Mouse (Mus musculus): ENCODE measurements at regions not wholly inside any gene's neighbourhood (a gene's known extent, or its start where the extent isn't known, plus 50 kb on each side); places are given as distances from the start of the nearest gene placed in this dataset.
A peak's percentile ranks its signal among the peaks of the same experiment; 100 is the strongest.

- Histone ChIP-seq H3K27me3 (replicated peaks; ENCODE audit: control insufficient read depth, insufficient read depth, low read length) (no peaks in the 10 kb centered on the region), H3K4me1 (ENCODE audit: control insufficient read depth, insufficient read depth, low read depth, low read length) (no peaks in the 10 kb centered on the region; the same call in 1 of the 2 replicates), H3K27ac (ENCODE audit: low read depth, low read length) (no peak overlapping the region), H3K4me3 (ENCODE audit: low read length) (no peak overlapping the region), H3K9me3 (ENCODE audit: control insufficient read depth, low read length) (no peaks in the 10 kb centered on the region), H3K9ac (ENCODE audit: low read depth, low read length) (no peak overlapping the region), H3K4me2 (ENCODE audit: low read length) (no peak overlapping the region), H3K36me3 (ENCODE audit: control insufficient read depth, insufficient read depth, low read length) (no peaks in the 10 kb centered on the region)
- ATAC-seq, result no peak
- 87% methylated on average over 5 of the region's 5 CpGs for WGBS
Observed at GRCm38 (mm10) chr4:84072096-84072495, 546.8 kb downstream of the Ccdc171 start.

- no peak overlapping the region for H3K4me2 ChIP-seq (ENCODE audit: low read length)
- ATAC-seq, result no peak
- H3K9me3 ChIP-seq (ENCODE audit: control insufficient read depth, low read length), result no peaks in the 10 kb centered on the region
- no peak overlapping the region for H3K27ac ChIP-seq (ENCODE audit: low read depth, low read length)
- no peak overlapping the region for H3K4me3 ChIP-seq (ENCODE audit: low read length)
- WGBS, result 86% methylated on average over 1 of the region's 1 CpGs
- no peaks in the 10 kb centered on the region for H3K36me3 ChIP-seq (ENCODE audit: control insufficient read depth, insufficient read depth, low read length)
- H3K9ac ChIP-seq (ENCODE audit: low read depth, low read length), result no peak overlapping the region
- H3K4me1 ChIP-seq (ENCODE audit: control insufficient read depth, insufficient read depth, low read depth, low read length), result no peaks in the 10 kb centered on the region
- no peaks in the 10 kb centered on the region for H3K27me3 ChIP-seq (replicated peaks; ENCODE audit: control insufficient read depth, insufficient read depth, low read length)
Observed at GRCm38 (mm10) chr4:84076526-84076925, 551.2 kb downstream of the Ccdc171 start.

- ATAC-seq, result no peak
- H3K4me3 ChIP-seq (ENCODE audit: low read length), result no peak overlapping the region
- H3K27me3 ChIP-seq (replicated peaks; ENCODE audit: control insufficient read depth, insufficient read depth, low read length), result no peaks in the 10 kb centered on the region
- H3K36me3 ChIP-seq (ENCODE audit: control insufficient read depth, insufficient read depth, low read length), result no peaks in the 10 kb centered on the region
- no peak overlapping the region for H3K4me2 ChIP-seq (ENCODE audit: low read length)
- no peak overlapping the region for H3K27ac ChIP-seq (ENCODE audit: low read depth, low read length)
- H3K4me1 ChIP-seq (ENCODE audit: control insufficient read depth, insufficient read depth, low read depth, low read length), result no peaks in the 10 kb centered on the region
- no peaks in the 10 kb centered on the region for H3K9me3 ChIP-seq (ENCODE audit: control insufficient read depth, low read length)
- H3K9ac ChIP-seq (ENCODE audit: low read depth, low read length), result no peak overlapping the region
- WGBS, result 80% methylated on average over 2 of the region's 2 CpGs
Observed at GRCm38 (mm10) chr4:84079516-84079915, 554.2 kb downstream of the Ccdc171 start.

- WGBS, result 67% methylated on average over 7 of the region's 7 CpGs
- no peaks in the 10 kb centered on the region for H3K4me1 ChIP-seq (ENCODE audit: control insufficient read depth, insufficient read depth, low read depth, low read length)
- H3K4me2 ChIP-seq (ENCODE audit: low read length), result no peak overlapping the region
- no peak overlapping the region for H3K4me3 ChIP-seq (ENCODE audit: low read length)
- H3K27ac ChIP-seq (ENCODE audit: low read depth, low read length), result no peak overlapping the region
- H3K36me3 ChIP-seq (ENCODE audit: control insufficient read depth, insufficient read depth, low read length), result no peaks in the 10 kb centered on the region
- ATAC-seq, result no peak
- no peaks in the 10 kb centered on the region for H3K27me3 ChIP-seq (replicated peaks; ENCODE audit: control insufficient read depth, insufficient read depth, low read length)
- no peaks in the 10 kb centered on the region for H3K9me3 ChIP-seq (ENCODE audit: control insufficient read depth, low read length)
- H3K9ac ChIP-seq (ENCODE audit: low read depth, low read length), result no peak overlapping the region
Observed at GRCm38 (mm10) chr4:84081518-84081917, 556.2 kb downstream of the Ccdc171 start.

GRCm38 (mm10) chr4:84088166-84088565 lies 562.8 kb downstream of the Ccdc171 start:
- no peak for ATAC-seq
- no peak overlapping the region for H3K4me3 ChIP-seq (ENCODE audit: low read length)
- no peaks in the 10 kb centered on the region for H3K36me3 ChIP-seq (ENCODE audit: control insufficient read depth, insufficient read depth, low read length)
- H3K4me1 ChIP-seq (ENCODE audit: control insufficient read depth, insufficient read depth, low read depth, low read length), result no peaks in the 10 kb centered on the region; the same call in 1 of the 2 replicates
- H3K4me2 ChIP-seq (ENCODE audit: low read length), result no peak overlapping the region
- no peak overlapping the region for H3K27ac ChIP-seq (ENCODE audit: low read depth, low read length)
- no peaks in the 10 kb centered on the region for H3K27me3 ChIP-seq (replicated peaks; ENCODE audit: control insufficient read depth, insufficient read depth, low read length)
- no peak overlapping the region for H3K9ac ChIP-seq (ENCODE audit: low read depth, low read length)
- WGBS, result 87% methylated on average over 12 of the region's 12 CpGs
- no peaks in the 10 kb centered on the region for H3K9me3 ChIP-seq (ENCODE audit: control insufficient read depth, low read length)

- Histone ChIP-seq H3K36me3 (ENCODE audit: control insufficient read depth, insufficient read depth, low read length) (no peaks in the 10 kb centered on the region), H3K4me1 (ENCODE audit: control insufficient read depth, insufficient read depth, low read depth, low read length) (no peaks in the 10 kb centered on the region; the same call in 1 of the 2 replicates), H3K4me3 (ENCODE audit: low read length) (no peak overlapping the region), H3K27me3 (replicated peaks; ENCODE audit: control insufficient read depth, insufficient read depth, low read length) (no peaks in the 10 kb centered on the region), H3K27ac (ENCODE audit: low read depth, low read length) (no peak overlapping the region), H3K4me2 (ENCODE audit: low read length) (no peak overlapping the region), H3K9me3 (ENCODE audit: control insufficient read depth, low read length) (no peaks in the 10 kb centered on the region), H3K9ac (ENCODE audit: low read depth, low read length) (no peak overlapping the region)
- peak; percentile 81 for ATAC-seq
- 52% methylated on average over 9 of the region's 9 CpGs for WGBS
Observed at GRCm38 (mm10) chr4:84092509-84092908, 567.2 kb downstream of the Ccdc171 start.

- H3K4me3 ChIP-seq (ENCODE audit: low read length), result no peak overlapping the region
- H3K36me3 ChIP-seq (ENCODE audit: control insufficient read depth, insufficient read depth, low read length), result no peaks in the 10 kb centered on the region
- no peak for ATAC-seq
- H3K9ac ChIP-seq (ENCODE audit: low read depth, low read length), result no peak overlapping the region
- no peaks in the 10 kb centered on the region for H3K9me3 ChIP-seq (ENCODE audit: control insufficient read depth, low read length)
- no peaks in the 10 kb centered on the region; the same call in 1 of the 2 replicates for H3K4me1 ChIP-seq (ENCODE audit: control insufficient read depth, insufficient read depth, low read depth, low read length)
- no peak overlapping the region for H3K4me2 ChIP-seq (ENCODE audit: low read length)
- H3K27ac ChIP-seq (ENCODE audit: low read depth, low read length), result no peak overlapping the region
- 84% methylated on average over 3 of the region's 3 CpGs for WGBS
- no peaks in the 10 kb centered on the region for H3K27me3 ChIP-seq (replicated peaks; ENCODE audit: control insufficient read depth, insufficient read depth, low read length)
Observed at GRCm38 (mm10) chr4:84095237-84095636, 569.9 kb downstream of the Ccdc171 start.

GRCm38 (mm10) chr4:84096081-84096480 lies 570.7 kb downstream of the Ccdc171 start:
- 88% methylated on average over 4 of the region's 4 CpGs for WGBS

GRCm38 (mm10) chr4:84099071-84099470 lies 573.7 kb downstream of the Ccdc171 start:
- 73% methylated on average over 8 of the region's 8 CpGs for WGBS
- no peak overlapping the region for H3K27ac ChIP-seq (ENCODE audit: low read depth, low read length)
- no peaks in the 10 kb centered on the region for H3K4me1 ChIP-seq (ENCODE audit: control insufficient read depth, insufficient read depth, low read depth, low read length)
- no peaks in the 10 kb centered on the region for H3K36me3 ChIP-seq (ENCODE audit: control insufficient read depth, insufficient read depth, low read length)
- ATAC-seq, result no peak
- H3K9ac ChIP-seq (ENCODE audit: low read depth, low read length), result no peak overlapping the region
- no peak overlapping the region for H3K4me2 ChIP-seq (ENCODE audit: low read length)
- H3K9me3 ChIP-seq (ENCODE audit: control insufficient read depth, low read length), result no peaks in the 10 kb centered on the region
- no peak overlapping the region for H3K4me3 ChIP-seq (ENCODE audit: low read length)
- no peaks in the 10 kb centered on the region for H3K27me3 ChIP-seq (replicated peaks; ENCODE audit: control insufficient read depth, insufficient read depth, low read length)

More at GRCm38 (mm10) chr4:84096081-84096480, 570.7 kb downstream of the Ccdc171 start:
- Histone ChIP-seq H3K4me1 (ENCODE audit: control insufficient read depth, insufficient read depth, low read depth, low read length) (no peaks in the 10 kb centered on the region; the same call in 1 of the 2 replicates), H3K4me2 (ENCODE audit: low read length) (no peak overlapping the region), H3K27ac (ENCODE audit: low read depth, low read length) (no peak overlapping the region), H3K9ac (ENCODE audit: low read depth, low read length) (no peak overlapping the region), H3K9me3 (ENCODE audit: control insufficient read depth, low read length) (no peaks in the 10 kb centered on the region), H3K36me3 (ENCODE audit: control insufficient read depth, insufficient read depth, low read length) (no peaks in the 10 kb centered on the region), H3K27me3 (replicated peaks; ENCODE audit: control insufficient read depth, insufficient read depth, low read length) (no peaks in the 10 kb centered on the region), H3K4me3 (ENCODE audit: low read length) (no peak overlapping the region)
- no peak for ATAC-seq

- no peak for ATAC-seq
- H3K36me3 ChIP-seq (ENCODE audit: control insufficient read depth, insufficient read depth, low read length), result no peaks in the 10 kb centered on the region
- H3K4me3 ChIP-seq (ENCODE audit: low read length), result no peak overlapping the region
- no peak overlapping the region for H3K4me2 ChIP-seq (ENCODE audit: low read length)
- H3K27ac ChIP-seq (ENCODE audit: low read depth, low read length), result no peak overlapping the region
- no peaks in the 10 kb centered on the region for H3K4me1 ChIP-seq (ENCODE audit: control insufficient read depth, insufficient read depth, low read depth, low read length)
- H3K27me3 ChIP-seq (replicated peaks; ENCODE audit: control insufficient read depth, insufficient read depth, low read length), result no peaks in the 10 kb centered on the region
- 81% methylated on average over 6 of the region's 6 CpGs for WGBS
- no peaks in the 10 kb centered on the region for H3K9me3 ChIP-seq (ENCODE audit: control insufficient read depth, low read length)
- H3K9ac ChIP-seq (ENCODE audit: low read depth, low read length), result no peak overlapping the region
Observed at GRCm38 (mm10) chr4:84101923-84102322, 573.2 kb downstream of the Bnc2 start.
